Mouse (Mus musculus) frontal cortex, postnatal 25 days (tissue): ENCODE data around the gene Krtap1-3.
"Not testable (repeated sequence)": the region's sequence is repeated elsewhere in the genome, so short reads cannot be mapped to it uniquely, and the experiment has no call there.

Source experiments
- DNase-seq, 2 experiments: peaks; one replicate each; pipeline ENCODE4 v3.0.0; 2022; ENCODE audit warnings: low spot score in 2 of 2

Gene Krtap1-3

GRCm38 (mm10) chr11:99590981-99591380, at the start of gene Krtap1-3:
Gene Krtap1-3 (minus strand): TSS chr11:99591339.
- no peak for DNase-seq

- no peak for DNase-seq
These were observed 49.8 kb upstream of the Krtap1-3 start for GRCm38 (mm10) chr11:99640926-99641325.

GRCm38 (mm10) chr11:99637086-99637485, 45.9 kb upstream of the Krtap1-3 start:
- DNase-seq = no peak

DNA sequence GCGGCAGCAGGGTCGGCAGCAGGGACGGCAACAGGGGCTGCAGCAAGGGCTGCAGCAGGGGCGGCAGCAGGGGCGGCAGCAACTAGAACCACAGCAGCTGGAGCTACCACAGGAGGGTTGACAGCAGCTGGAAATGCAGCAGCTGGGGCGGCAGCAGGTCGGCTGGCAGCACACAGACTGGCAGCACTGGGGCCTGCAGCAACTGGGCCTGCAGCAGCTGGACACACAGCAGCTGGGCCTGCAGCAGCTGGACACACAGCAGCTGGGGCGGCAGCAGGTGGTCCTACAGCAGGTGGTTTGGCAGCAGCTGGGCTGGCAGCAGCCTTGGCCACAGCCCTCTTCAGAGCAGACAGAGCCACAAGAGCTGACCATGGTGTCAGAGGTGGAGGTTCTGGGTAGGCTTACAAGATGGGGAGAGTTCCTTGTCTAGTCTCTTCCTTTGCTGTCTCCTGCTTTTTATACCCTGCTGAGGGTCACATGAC, 43.6 kb upstream of the Krtap1-3 start, which contains the start of gene Krtap4-2:
Gene Krtap4-2 (minus strand): TSS at position 432 of the 482 bp plus-strand sequence.
- DNase-seq = no peak

GRCm38 (mm10) chr11:99633293-99633692, 42.2 kb upstream of the Krtap1-3 start:
- DNase-seq = no peak

- DNase-seq = no peak
These were observed 39.8 kb upstream of the Krtap1-3 start for GRCm38 (mm10) chr11:99630890-99631289.

DNA sequence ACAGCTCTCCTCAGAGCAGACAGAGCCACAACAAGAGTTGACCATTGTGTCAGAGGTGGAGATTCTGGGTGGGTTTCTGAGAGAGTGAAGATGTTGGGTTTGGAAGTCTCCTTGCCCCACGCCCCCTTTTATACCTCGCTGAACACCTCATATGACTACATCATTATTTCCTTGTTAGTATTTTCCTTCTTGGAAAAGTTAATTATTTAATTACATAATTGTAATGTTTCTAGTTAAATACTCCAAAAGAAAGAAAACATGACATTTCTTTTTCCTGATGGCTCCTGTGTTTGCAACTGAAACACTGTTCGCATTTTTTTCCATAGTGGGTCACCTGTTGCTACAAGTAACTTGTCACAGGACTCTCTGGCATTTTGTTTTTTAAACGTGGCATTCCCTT, 37.0 kb upstream of the Krtap1-3 start, which contains the start of gene Krtap4-1:
Gene Krtap4-1 (minus strand): TSS at position 101 of the 400 bp plus-strand sequence.
- DNase-seq = no peak

DNA sequence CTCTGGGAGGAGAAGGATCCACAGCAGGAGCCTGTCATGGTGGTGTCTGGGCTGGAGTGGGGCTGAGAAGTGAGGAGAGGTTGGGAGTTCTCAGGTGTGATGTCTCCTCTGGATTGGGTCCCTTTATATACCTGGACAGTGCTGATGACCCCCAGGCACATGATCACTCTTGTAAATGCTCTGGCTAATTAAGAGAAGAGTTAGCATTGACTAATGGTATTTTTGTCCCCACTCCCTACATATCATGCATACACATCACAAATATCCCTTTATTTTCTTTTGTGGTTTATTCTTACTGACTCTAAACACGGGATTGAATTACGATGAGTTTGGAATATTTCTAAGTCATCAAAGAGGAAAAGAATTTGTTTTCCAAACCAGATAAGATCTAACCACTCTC, 29.2 kb upstream of the Krtap1-3 start, which contains the start of gene Gm11562:
Gene Gm11562 (minus strand): TSS at position 101 of the 400 bp plus-strand sequence.
- DNase-seq = no peak

GRCm38 (mm10) chr11:99614796-99615363, 23.7 kb upstream of the Krtap1-3 start, which contains the start of gene Krtap2-4:
Gene Krtap2-4 (minus strand): TSS chr11:99614846.
- DNase-seq = no peak

GRCm38 (mm10) chr11:99610089-99610488, 18.9 kb upstream of the Krtap1-3 start, which contains the start of gene Gm11937:
Gene Gm11937 (minus strand): TSS chr11:99610189.
- not testable (repeated sequence) for DNase-seq

DNA sequence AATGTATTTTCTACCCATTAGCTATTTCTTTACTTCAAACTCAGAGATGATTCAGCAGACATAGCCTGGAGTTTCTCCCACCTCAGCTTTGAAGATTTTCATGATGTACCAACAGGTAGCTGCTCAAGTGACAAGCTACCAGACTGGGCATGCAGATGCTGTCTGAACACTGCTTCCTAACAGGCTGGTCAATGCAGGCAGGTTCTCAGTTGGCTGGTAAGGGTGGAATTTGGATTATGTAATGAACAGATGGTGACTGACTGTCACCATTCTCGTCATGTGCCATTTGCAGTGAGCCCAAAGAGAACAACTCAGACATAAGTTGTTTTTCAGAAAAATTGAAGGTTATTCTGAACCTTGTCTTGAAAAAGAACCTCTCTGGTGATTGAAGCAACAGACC, 18.0 kb upstream of the Krtap1-3 start:
- DNase-seq = no peak

DNA sequence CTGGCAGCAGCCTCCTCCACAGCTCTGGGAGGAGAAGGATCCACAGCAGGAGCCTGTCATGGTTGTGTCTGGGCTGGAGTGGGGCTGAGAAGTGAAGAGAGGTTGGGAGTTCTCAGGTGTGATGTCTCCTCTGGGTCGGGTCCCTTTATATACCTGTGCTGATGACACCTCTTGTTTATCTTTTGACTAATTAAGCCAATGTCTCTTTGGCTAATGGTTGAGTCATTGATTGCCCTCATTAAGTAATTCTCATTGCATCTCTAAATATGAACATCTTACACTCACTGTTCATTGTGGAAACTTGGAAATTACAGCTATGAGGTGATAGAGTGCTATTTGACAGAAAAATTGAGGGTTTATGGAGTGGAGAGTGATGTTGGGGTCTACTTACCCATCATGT, 12.1 kb upstream of the Krtap1-3 start, which contains the start of gene Gm11938:
Gene Gm11938 (minus strand): TSS at position 101 of the 400 bp plus-strand sequence.
- DNase-seq = not testable (repeated sequence)

DNA sequence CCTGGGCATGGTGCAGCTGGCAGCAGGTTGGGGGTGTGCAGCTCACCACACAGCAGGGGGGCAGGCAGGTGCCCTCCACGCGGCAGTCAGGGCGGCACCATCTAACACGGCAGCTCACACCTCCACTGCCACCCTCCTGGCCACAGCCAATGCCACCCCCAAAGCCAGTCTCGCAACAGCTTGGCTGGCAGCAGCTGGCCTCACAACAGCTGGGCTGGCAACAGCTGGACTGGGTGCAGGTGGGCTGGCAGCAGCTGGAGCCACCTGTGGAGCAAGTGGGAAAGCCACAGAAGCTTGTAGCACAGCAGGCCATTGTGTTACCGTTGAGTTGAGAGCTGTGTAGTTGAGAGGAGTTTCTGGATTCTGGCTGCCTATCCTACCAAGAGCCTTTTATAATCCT, 6.6 kb upstream of the Krtap1-3 start, which contains the start of gene Krtap9-3:
Gene Krtap9-3 (minus strand): TSS at position 364 of the 400 bp plus-strand sequence.
- not testable (repeated sequence) for DNase-seq

DNA sequence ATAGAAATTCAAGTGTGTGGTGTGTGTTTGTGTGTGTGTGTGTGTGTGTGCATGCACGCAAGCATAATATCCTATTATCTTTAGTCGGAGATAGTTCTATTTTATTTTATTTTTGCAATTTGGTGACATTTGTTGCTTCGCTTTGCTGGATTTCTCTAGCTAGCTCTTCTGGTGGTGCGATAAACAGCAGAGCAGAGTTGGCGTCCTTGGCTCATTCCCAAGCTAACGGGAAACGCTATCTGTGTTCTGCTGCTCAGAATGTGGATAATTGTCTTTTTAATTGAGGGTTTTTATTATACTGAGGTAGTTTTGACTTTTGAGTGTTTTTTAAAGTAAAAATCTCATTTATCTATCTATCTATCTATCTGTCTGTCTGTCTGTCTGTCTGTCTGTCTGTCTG, 6.0 kb downstream of the Krtap1-3 start:
- DNase-seq = no peak

GRCm38 (mm10) chr11:99583245-99583704, 7.9 kb downstream of the Krtap1-3 start, which contains the start of gene Krtap1-4:
Gene Krtap1-4 (minus strand): TSS chr11:99583654.
- no peak for DNase-seq

DNA sequence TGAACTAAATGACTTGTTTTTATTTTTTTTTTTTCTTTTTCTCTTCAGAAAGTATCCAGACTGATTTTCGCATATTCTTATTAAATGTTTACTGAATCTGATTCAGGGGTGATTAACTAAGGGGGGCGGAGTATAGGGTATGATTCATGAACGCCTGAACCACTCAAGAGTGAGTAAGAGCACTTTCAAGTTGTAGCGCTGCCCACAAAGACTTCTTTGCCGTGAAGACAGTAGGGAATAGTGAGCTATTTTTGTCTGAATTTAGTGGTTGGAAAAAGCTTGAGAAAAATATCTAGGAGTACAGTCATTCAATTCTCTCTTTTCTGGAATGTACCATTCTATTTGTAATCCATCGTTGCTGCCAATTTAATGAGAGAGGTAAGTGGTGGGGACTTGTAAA, 9.6 kb downstream of the Krtap1-3 start:
- DNase-seq = no peak

DNA sequence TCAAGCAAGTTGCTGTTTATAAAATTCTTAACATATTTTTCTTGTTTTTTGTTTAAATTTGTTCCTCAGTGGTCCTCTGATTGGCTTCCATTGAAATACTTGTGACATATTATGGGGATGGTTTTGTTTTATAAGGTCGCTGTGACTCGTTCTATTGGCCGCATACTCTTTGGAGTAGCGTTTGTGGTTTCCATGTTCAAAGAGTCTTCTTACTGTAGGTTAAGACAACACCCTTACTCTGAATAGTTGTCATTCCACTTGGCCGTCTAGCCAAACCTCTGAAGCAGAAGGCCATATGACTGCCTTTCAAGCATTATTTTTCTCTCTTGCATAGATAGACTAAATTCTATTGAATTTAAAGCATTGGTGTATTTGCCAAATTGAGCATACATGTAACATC, 10.1 kb downstream of the Krtap1-3 start:
- DNase-seq = no peak

- DNase-seq = no peak
These were observed 10.5 kb downstream of the Krtap1-3 start, which contains the start of gene Krtap1-5 for GRCm38 (mm10) chr11:99580636-99581035. Gene Krtap1-5 (minus strand): TSS chr11:99581016.

GRCm38 (mm10) chr11:99574106-99574505, 17.0 kb downstream of the Krtap1-3 start:
- peak; percentile 38 to 52 for DNase-seq

- DNase-seq = no peak
These were observed 18.0 kb downstream of the Krtap1-3 start for GRCm38 (mm10) chr11:99573164-99573563.

DNA sequence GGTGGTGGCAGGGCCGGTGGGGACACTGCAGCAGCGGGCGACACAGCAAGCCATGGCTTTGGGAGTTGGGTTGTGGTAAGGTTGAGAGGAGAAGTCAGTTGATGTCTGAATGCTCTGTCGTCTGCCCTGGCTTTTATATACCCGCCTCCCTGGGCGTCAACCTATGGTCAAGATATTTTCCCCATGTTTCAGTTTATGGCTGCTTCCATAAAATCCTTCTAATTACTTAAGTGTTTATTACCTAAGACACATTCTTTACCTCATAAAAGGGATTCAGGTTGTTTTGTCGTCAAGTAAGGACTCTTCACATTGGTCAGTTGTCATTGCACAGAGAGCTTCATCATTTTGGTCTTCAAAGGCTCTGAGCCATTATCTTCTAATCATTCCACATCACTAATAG, 24.6 kb downstream of the Krtap1-3 start, which contains the start of gene Krtap3-1:
Gene Krtap3-1 (minus strand): TSS at position 101 of the 400 bp plus-strand sequence.
- DNase-seq = no peak

DNA sequence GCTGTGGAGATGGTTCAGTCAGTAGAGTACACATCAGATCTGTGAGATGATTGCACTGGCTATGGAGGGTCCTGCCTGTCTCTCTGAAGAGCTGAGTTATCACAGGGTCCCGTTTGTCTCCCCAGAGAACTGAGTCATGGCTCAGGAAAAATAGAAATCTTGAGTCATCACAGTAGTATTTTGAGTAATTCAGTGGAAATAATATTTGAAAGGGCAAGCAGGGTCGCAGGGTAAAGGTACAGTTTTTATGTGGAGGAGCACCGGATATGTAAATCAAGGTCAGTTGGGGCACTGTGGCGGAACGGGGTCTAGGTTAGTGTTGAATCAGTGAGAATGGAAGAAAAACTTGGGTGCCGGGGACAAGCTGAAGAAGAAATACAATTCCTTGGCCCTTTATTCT, 28.6 kb downstream of the Krtap1-3 start:
- no peak for DNase-seq

GRCm38 (mm10) chr11:99559366-99559765, 31.8 kb downstream of the Krtap1-3 start, which contains the start of gene Gm11939:
Gene Gm11939 (minus strand): TSS chr11:99559466.
- no peak for DNase-seq
